Comparison of ENCODE assay signal across 11 mouse cellular contexts in the genomic region with DNA sequence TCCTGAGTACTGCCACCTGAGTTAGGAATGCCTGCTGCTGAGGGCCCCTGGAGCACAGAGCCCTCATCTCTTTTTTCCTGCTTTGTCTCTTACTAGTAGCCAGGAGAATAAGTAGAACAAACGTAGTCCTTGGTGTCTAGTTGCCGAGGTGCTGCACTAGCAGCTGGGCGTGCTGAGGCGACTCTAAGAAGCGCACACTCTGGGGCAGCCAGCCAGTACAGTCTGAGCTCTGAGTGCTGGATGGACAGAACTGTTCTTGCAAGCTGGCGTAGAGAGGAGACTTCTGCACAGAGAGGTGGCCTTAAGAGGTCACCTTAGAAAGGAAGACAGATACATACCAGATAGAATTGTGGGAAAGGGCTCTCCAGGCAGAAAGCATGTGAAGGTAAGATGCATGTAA. TPM values are rescaled to one million over a fixed set of nuclear protein-coding genes. Genes with fewer than 3 reads are reported as not detected.
DNase-seq lines count a peak whose midpoint lies in the region; ATAC-seq and TF ChIP-seq lines count a peak whose summit lies in the region.
"Had no signal": no experiment of that assay in that cellular context is flagged by ENCODE, and none has a peak within 500 bp of the region (broad histone marks: within the 10 kb centered on the region; RNA-seq: fewer than 3 reads in every experiment).

No protein-coding gene starts in this region.

- H3K27ac ChIP-seq in kidney, postnatal 0 days: 0 out of 2 replicates have a peak overlapping the region, but pooled peaks have one; percentile 2
- no peak overlapping the region; the same call in 1 of the 2 replicates for H3K27ac ChIP-seq in kidney, embryonic 15.5 days
- H3K27ac ChIP-seq in embryonic facial prominence, embryonic 13.5 days: peak overlapping the region; percentile 55
- H3K27ac ChIP-seq: neural tube, embryonic 12.5 days had no signal

- H3K27me3 ChIP-seq in kidney, postnatal 0 days (ENCODE audit: insufficient read depth, low read length): no peaks in the 10 kb centered on the region
- no peaks in the 10 kb centered on the region for H3K27me3 ChIP-seq in kidney, embryonic 15.5 days
- no peaks in the 10 kb centered on the region for H3K27me3 ChIP-seq in embryonic facial prominence, embryonic 13.5 days
- H3K27me3 ChIP-seq: neural tube, embryonic 12.5 days had no signal

- 72% methylated on average over 6 of the region's 6 CpGs for WGBS in kidney, postnatal 0 days
- 75% methylated on average over 6 of the region's 6 CpGs for WGBS in kidney, embryonic 15.5 days
- WGBS in embryonic facial prominence, embryonic 13.5 days: 49% methylated on average over 6 of the region's 6 CpGs

- peaks cover 23% of the 10 kb centered on the region for H3K4me1 ChIP-seq in kidney, postnatal 0 days (replicated peaks; ENCODE audit: insufficient read depth, low read length)
- H3K4me1 ChIP-seq in kidney, embryonic 15.5 days: peaks cover 88% of the 10 kb centered on the region
- H3K4me1 ChIP-seq in embryonic facial prominence, embryonic 13.5 days: peaks cover 60% of the 10 kb centered on the region

- no peaks in the 10 kb centered on the region for H3K9me3 ChIP-seq in kidney, postnatal 0 days (replicated peaks; ENCODE audit: low read length)
- no peaks in the 10 kb centered on the region for H3K9me3 ChIP-seq in kidney, embryonic 15.5 days (replicated peaks)
- H3K9me3 ChIP-seq in embryonic facial prominence, embryonic 13.5 days: no peaks in the 10 kb centered on the region
- H3K9me3 ChIP-seq: neural tube, embryonic 12.5 days had no signal

- no peak for TF ChIP-seq CTCF in kidney, postnatal 0 days (IDR thresholded peaks at IDR 0.05; ENCODE audit: low read depth)

- no peak for DNase-seq in kidney, postnatal 0 days (ENCODE audit: low spot score)
- DNase-seq in NIH3T3 (ENCODE audit: low read depth): peak; percentile 71
- DNase-seq in heart, postnatal 36 days: peak; percentile 38 to 48
- no peak for DNase-seq in B cell, adult 2 months
- DNase-seq in embryo, embryonic 11 days: no peak
- DNase-seq: adrenal gland, adult 8-10 months; cerebellum, adult 11 months; right cerebral cortex, postnatal 25 days had no signal

- no peak for ATAC-seq in kidney, postnatal 0 days (replicated peaks; ENCODE audit: low FRiP score, low read depth)
- ATAC-seq in kidney, embryonic 15.5 days (replicated peaks; ENCODE audit: low FRiP score): no peak
- ATAC-seq in embryonic facial prominence, embryonic 13.5 days (ENCODE audit: insufficient number of reproducible peaks, insufficient read depth, low FRiP score, low TSS enrichment, low read depth): no peak

- no peak overlapping the region for H3K4me2 ChIP-seq in kidney, postnatal 0 days (ENCODE audit: low read length)
- no peak overlapping the region for H3K4me2 ChIP-seq in kidney, embryonic 15.5 days
- H3K4me2 ChIP-seq in embryonic facial prominence, embryonic 13.5 days: no peak overlapping the region; the same call in 1 of the 2 replicates
- H3K4me2 ChIP-seq: neural tube, embryonic 12.5 days had no signal

- intact Hi-C loops in heart, postnatal 36 days (cut with DNase I): no loop called here

- no peaks in the 10 kb centered on the region for H3K36me3 ChIP-seq in kidney, postnatal 0 days (ENCODE audit: insufficient read depth, low read length)
- 0 out of 2 replicates have a peak, but pooled peaks cover 3% of the 10 kb centered on the region for H3K36me3 ChIP-seq in kidney, embryonic 15.5 days
- H3K36me3 ChIP-seq in embryonic facial prominence, embryonic 13.5 days: peaks cover 25% of the 10 kb centered on the region

- no peak overlapping the region for H3K4me3 ChIP-seq in kidney, postnatal 0 days (replicated peaks; ENCODE audit: low read depth, low read length)
- H3K4me3 ChIP-seq in kidney, embryonic 15.5 days (replicated peaks): no peak overlapping the region
- no peak overlapping the region for H3K4me3 ChIP-seq in embryonic facial prominence, embryonic 13.5 days
- H3K4me3 ChIP-seq: neural tube, embryonic 12.5 days had no signal

- H3K9ac ChIP-seq in kidney, postnatal 0 days (ENCODE audit: low read depth, low read length): no peak overlapping the region
- no peak overlapping the region for H3K9ac ChIP-seq in kidney, embryonic 15.5 days
- 0 out of 2 replicates have a peak overlapping the region, but pooled peaks have one; percentile 16 for H3K9ac ChIP-seq in embryonic facial prominence, embryonic 13.5 days

RNA-seq across cellular contexts. Expression of gene Angptl2, which starts 4.4 kb away (rescaled TPM):
- polyA plus RNA-seq in kidney, postnatal 0 days (2015; fragmentation: Nextera tagmentation; extraction: Ambion mirVana): 36.9 and 41.1 TPM in 2 replicates
- polyA plus RNA-seq in kidney, embryonic 15.5 days (2015; fragmentation: Nextera tagmentation; extraction: Ambion mirVana): 35.0 and 40.9 TPM in 2 replicates
- polyA plus RNA-seq in embryonic facial prominence, embryonic 13.5 days (2015; fragmentation: Nextera tagmentation; extraction: Ambion mirVana): 37.9 and 38.4 TPM in 2 replicates
- 10 to 100 TPM; 51.2 to 67.0 TPM for total RNA-seq in heart, postnatal 36 days (2021)

Comparison
In these comparisons a context has a peak if more than half of its experiments do, and no peak if none do; other contexts are left out.
1. DNase-seq: peak in NIH3T3 (single experiment) and heart, postnatal 36 days (2 of 2); none in kidney, postnatal 0 days (single experiment), B cell, adult 2 months (0 of 2) and embryo, embryonic 11 days (single experiment).